In genomic region chr1:33739302-33739701, GRCm38 (mm10) we compare ENCODE assay signal across 7 mouse cellular contexts. TPM values are rescaled to one million over a fixed set of nuclear protein-coding genes. Genes with fewer than 3 reads are reported as not detected.
DNase-seq lines count a peak whose midpoint lies in the region; ATAC-seq lines count a peak whose summit lies in the region.

No protein-coding gene starts in this region.

- H3K9me3 ChIP-seq in intestine, embryonic 14.5 days (ENCODE audit: control insufficient read depth, low read length): no peaks in the 10 kb centered on the region

- no peak overlapping the region for H3K4me3 ChIP-seq in intestine, embryonic 14.5 days (ENCODE audit: low read depth, low read length)

- peaks cover 76% of the 10 kb centered on the region for H3K36me3 ChIP-seq in intestine, embryonic 14.5 days (ENCODE audit: control insufficient read depth, insufficient read depth, low read length)

- ATAC-seq in intestine, embryonic 14.5 days (replicated peaks; ENCODE audit: low FRiP score, low TSS enrichment, low read depth): peak; percentile 67

- intact Hi-C loops in left cerebral cortex, postnatal 14 days (cut with DNase I): loop anchor here (1.0 to 10.0 kb wide), 2 partner anchors 70 to 225 kb away; partner anchors contain the start of gene Prim2

- no peak overlapping the region for H3K4me2 ChIP-seq in intestine, embryonic 14.5 days (ENCODE audit: low read length)

- no peak overlapping the region for H3K27ac ChIP-seq in intestine, embryonic 14.5 days (ENCODE audit: low read depth)

- no peaks in the 10 kb centered on the region for H3K4me1 ChIP-seq in intestine, embryonic 14.5 days (replicated peaks; ENCODE audit: control insufficient read depth, insufficient read depth, low read length)

- H3K27me3 ChIP-seq in intestine, embryonic 14.5 days (replicated peaks; ENCODE audit: control insufficient read depth, insufficient read depth, low read length): no peaks in the 10 kb centered on the region

- DNase-seq in T-cell, adult 2 months (ENCODE audit: low spot score): peak; percentile 62
- DNase-seq in cerebellum, adult 8-10 months: peak; percentile 84
- DNase-seq in frontal cortex, adult 2 months (ENCODE audit: extremely low spot score in 1 of 2, low spot score in 1 of 2): peak; percentile 63 to 95
- peak; percentile 89 for DNase-seq in intestine, embryonic 14.5 days (ENCODE audit: low spot score)
- DNase-seq in left cerebral cortex, postnatal 14 days (ENCODE audit: low spot score in 2 of 2): peak; percentile 94
- peak; percentile 82 for DNase-seq in mesoderm, embryonic 11.5 days (ENCODE audit: low read depth, low spot score)
- peak; percentile 96 for DNase-seq in right cerebral cortex, postnatal 4 days

- H3K9ac ChIP-seq in intestine, embryonic 14.5 days (ENCODE audit: low read length): no peak overlapping the region

- 31% methylated on average over 12 of the region's 12 CpGs for WGBS in intestine, embryonic 14.5 days

RNA-seq across cellular contexts. Expression of gene Bag2, which starts 18.3 kb away (rescaled TPM):
- 14.6 and 14.8 TPM in 2 replicates for polyA plus RNA-seq in frontal cortex, adult 2 months (2012; rRNA removed)
- 71.9 and 73.1 TPM in 2 replicates for polyA plus RNA-seq in intestine, embryonic 14.5 days (2014; fragmentation: Nextera tagmentation; extraction: Ambion mirVana)
- 10 to 100 TPM; 16.5 to 17.2 TPM for total RNA-seq in left cerebral cortex, postnatal 14 days (2021)

RNA-seq across cellular contexts. Expression of gene Rab23, which starts 19.6 kb away (rescaled TPM):
- 20.3 and 20.9 TPM in 2 replicates for polyA plus RNA-seq in frontal cortex, adult 2 months (2012; rRNA removed)
- 21.7 and 23.2 TPM in 2 replicates for polyA plus RNA-seq in intestine, embryonic 14.5 days (2014; fragmentation: Nextera tagmentation; extraction: Ambion mirVana)
- total RNA-seq in left cerebral cortex, postnatal 14 days (2021): 10 to 100 TPM; 26.7 to 30.6 TPM
